Mouse (Mus musculus) gastrocnemius, adult 8-10 months (tissue): Measurements from ENCODE around the gene Ppp1r16b. TPM values are rescaled to one million over a fixed set of nuclear protein-coding genes. Genes with fewer than 3 reads are reported as not detected.

Source experiments
- DNase-seq, 2 experiments: peaks; one replicate each; pipeline ENCODE4 v3.0.0; 2022; ENCODE audit warnings: low spot score in 2 of 2
- total RNA-seq, 4 experiments: library from RNA; stranded (reverse); gene quantifications; 2 replicates each; pipeline ENCODE4 v1.2.4; 2022

Ppp1r16b gene
- total RNA-seq, 4 experiments from 2014 or later: 2.4 to 3.0 (median 2.7) TPM

GRCm38 (mm10) chr2:158690116-158690515 is 24.9 kb downstream of the Ppp1r16b start:
- DNase-seq: no peak

GRCm38 (mm10) chr2:158692191-158692590 is 27.0 kb downstream of the Ppp1r16b start:
- no peak for DNase-seq

- no peak for DNase-seq
Measured at GRCm38 (mm10) chr2:158695811-158696210, 30.6 kb downstream of the Ppp1r16b start.

GRCm38 (mm10) chr2:158696451-158696850 is 31.3 kb downstream of the Ppp1r16b start:
- no peak for DNase-seq

- DNase-seq: no peak
Measured at GRCm38 (mm10) chr2:158699908-158700307, 34.7 kb downstream of the Ppp1r16b start.

GRCm38 (mm10) chr2:158700535-158701256 is 35.5 kb downstream of the Ppp1r16b start:
- no peak for DNase-seq

- DNase-seq: no peak
Measured at GRCm38 (mm10) chr2:158701505-158701904, 36.3 kb downstream of the Ppp1r16b start.

- DNase-seq: no peak
Measured at GRCm38 (mm10) chr2:158702176-158702575, 37.0 kb downstream of the Ppp1r16b start.

- DNase-seq: no peak
Measured at GRCm38 (mm10) chr2:158704720-158705119, 39.5 kb downstream of the Ppp1r16b start.

- DNase-seq: no peak
Measured at GRCm38 (mm10) chr2:158705529-158705928, 40.3 kb downstream of the Ppp1r16b start.

- DNase-seq: no peak
Measured at GRCm38 (mm10) chr2:158706704-158707408, 41.7 kb downstream of the Ppp1r16b start.

GRCm38 (mm10) chr2:158708121-158708520 is 42.9 kb downstream of the Ppp1r16b start:
- no peak for DNase-seq

GRCm38 (mm10) chr2:158711929-158712751 is 46.9 kb downstream of the Ppp1r16b start:
- no peak for DNase-seq

- DNase-seq: no peak
Measured at GRCm38 (mm10) chr2:158714826-158715225, 49.6 kb downstream of the Ppp1r16b start.

GRCm38 (mm10) chr2:158716066-158716465 is 50.9 kb downstream of the Ppp1r16b start:
- no peak for DNase-seq

- DNase-seq: no peak
Measured at GRCm38 (mm10) chr2:158717551-158718418, 52.6 kb downstream of the Ppp1r16b start.

GRCm38 (mm10) chr2:158718816-158719549 is 53.8 kb downstream of the Ppp1r16b start:
- DNase-seq: no peak

- DNase-seq: no peak
Measured at GRCm38 (mm10) chr2:158720715-158721370, 55.6 kb downstream of the Ppp1r16b start.

- DNase-seq: no peak
Measured at GRCm38 (mm10) chr2:158721481-158721880, 56.3 kb downstream of the Ppp1r16b start.

- DNase-seq: no peak
Measured at GRCm38 (mm10) chr2:158722135-158722534, 56.9 kb downstream of the Ppp1r16b start.
